Mouse (Mus musculus) monocyte, adult 5-6 weeks (primary cell): ENCODE measurements around the gene Pdk3. TPM values are rescaled to one million over a fixed set of nuclear protein-coding genes. Genes with fewer than 3 reads are reported as not detected.
A peak's percentile ranks its signal among the peaks of the same experiment; 100 is the strongest.

ENCODE experiments used
- ATAC-seq: fragments of 153-309, 156-312 bp; replicated peaks from 2 replicates; pipeline ENCODE4 v1.8.0; 2017; ENCODE audit warnings: mild to moderate bottlenecking; ENCODE audit not compliant: low TSS enrichment, insufficient number of reproducible peaks, severe bottlenecking, poor library complexity, low FRiP score
- total RNA-seq: library from RNA; stranded (forward); fragments of 200-1000, 200-491, 200-594 nt; gene quantifications from 3 replicates; pipeline ENCODE4 v1.2.3, GENCODE M21; 2017

Gene Pdk3
- 21.0 to 28.3 TPM (median 22.1 TPM) in 3 replicates for total RNA-seq

GRCm38 (mm10) chrX:93831561-93832336 is at the start of gene Pdk3:
TSS of gene Pdk3 (minus strand) at chrX:93832201.
- ATAC-seq, result peak; percentile 75

DNA sequence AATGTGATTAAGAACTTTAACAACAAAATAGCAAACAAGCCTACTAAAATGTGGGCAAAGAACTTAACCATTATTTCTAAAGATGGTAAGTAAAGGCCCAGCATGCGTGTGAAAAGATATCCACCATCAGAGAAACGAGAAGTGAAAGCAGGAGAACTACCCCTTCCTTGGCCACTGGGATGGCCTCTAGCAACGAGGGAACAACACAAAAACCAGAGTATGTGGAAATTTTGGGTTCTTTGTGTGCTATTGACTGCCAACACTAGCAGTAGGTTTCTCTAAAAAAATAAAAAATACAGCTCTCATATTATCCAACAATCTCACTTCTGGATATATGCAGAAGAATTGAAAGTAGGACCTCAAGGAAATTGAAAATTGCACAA is 45.6 kb upstream of the Pdk3 start:
- peak; percentile 61; the same call in 1 of the 2 replicates for ATAC-seq

DNA sequence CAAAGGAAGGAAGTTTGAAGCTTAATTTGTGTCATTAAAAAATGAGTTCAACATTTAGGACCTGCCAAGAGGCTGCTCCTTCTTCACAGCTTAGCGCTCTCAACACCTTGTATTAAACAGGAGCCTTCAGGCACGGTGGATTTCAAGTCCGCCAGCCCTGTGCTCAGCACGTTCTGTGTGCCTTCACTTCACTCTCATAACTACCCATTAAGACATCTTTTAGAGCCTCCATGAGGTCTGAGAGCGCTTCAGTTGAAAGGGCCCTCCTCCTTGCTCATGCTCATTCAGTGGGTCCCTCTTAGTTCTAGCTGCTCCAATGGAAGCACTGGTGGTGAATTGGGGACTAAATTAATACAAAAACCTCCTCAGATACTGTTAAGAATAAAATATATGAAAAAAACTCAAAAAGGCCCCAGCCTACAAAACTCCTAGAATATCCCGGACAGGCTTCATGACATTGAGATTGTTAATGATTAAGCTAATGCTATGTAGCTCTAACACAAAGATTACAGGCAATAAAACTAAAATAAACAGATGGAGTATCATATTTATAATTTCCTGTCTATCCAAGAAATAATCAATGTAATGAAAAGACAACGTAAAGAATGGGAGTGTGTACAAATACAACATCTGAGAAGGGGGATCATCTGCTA is 45.1 kb upstream of the Pdk3 start:
- no peak for ATAC-seq

GRCm38 (mm10) chrX:93863393-93863792 is 31.4 kb upstream of the Pdk3 start:
- ATAC-seq, result peak; percentile 61

DNA sequence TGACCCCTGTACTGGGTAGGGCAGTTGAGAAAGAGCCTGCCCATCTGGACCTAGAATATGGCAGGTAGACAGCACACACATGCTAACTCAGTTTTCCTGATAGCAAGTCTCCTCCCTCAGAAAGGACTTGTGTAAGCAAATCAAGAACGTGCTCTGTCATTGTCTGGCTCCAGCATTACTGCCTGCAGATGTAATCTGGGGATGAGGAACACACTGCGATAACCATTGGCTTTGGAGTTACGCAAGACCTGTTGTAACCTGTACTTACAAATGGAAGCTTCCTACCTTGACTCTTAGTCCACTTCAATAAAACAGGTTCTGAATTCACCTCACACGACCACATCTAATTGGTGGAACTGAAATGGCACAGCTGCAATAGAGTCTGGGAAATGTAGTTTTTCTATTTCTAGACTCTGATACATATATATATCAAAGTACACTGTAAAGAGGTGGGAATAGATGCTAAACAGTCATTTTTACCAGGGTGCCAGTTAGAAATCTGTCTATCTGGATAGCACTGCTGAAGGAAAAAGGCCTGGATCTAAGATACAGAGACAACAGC is 30.6 kb upstream of the Pdk3 start:
- ATAC-seq, result no peak

DNA sequence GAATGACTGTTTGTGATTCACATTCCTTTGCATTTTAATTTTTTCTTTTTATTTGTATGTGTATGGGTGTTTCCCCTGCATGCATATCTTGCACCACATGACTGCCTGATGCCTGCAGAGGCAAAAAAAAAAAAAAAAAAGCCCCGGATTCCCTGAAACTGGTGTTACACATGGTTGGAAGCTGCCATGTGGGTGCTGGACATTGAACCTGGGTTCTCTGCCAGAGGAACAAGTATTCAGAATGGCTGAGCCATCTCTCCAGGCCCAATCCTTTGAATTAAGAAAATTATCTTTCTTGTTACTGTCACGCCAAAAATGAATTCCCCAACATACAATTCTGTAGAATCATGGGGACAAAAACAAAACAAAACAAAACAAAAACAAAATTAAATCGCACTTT is 25.8 kb upstream of the Pdk3 start:
- no peak for ATAC-seq

- ATAC-seq, result no peak
These were observed 410 bp upstream of the Pdk3 start for GRCm38 (mm10) chrX:93832337-93832884.

DNA sequence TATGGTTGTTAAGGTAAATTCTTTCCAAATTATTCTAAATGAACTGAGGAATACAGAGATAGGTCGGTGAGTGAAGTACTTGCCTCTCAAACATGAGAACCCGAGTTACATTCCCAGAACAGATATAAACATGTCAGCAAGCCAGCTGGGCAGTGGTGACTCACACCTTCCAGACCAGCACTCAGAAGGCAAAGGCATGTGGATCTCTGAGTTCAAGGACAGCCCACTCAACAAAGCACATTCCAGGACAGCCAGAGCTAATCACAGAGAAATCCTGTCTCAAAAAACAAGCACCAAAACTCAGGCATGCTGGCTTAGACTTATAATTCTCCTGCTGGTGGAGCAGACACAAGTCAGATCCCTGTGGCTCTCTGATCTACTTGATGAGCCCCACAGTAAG is 6.2 kb downstream of the Pdk3 start:
- no peak for ATAC-seq

GRCm38 (mm10) chrX:93808040-93808439 is 24.0 kb downstream of the Pdk3 start:
- ATAC-seq, result no peak

DNA sequence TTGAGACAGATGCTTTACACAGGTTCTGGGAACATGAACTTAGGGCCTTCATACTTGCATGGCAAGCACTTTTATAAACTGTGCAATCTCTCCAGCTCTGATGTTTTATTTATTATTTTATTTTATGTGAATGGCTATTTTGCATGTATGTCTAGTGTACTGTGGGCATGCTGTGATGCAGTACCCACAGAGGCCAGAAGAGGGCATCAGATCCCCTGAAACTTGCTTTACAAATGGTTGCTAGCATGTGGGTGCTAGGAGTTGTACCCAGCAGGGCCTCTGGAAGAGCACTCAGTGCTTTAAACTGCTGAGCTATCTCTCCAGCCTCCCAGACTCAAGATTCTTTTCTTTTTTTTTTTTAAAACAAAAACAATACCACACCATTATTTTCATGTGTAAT is 38.8 kb downstream of the Pdk3 start:
- 0 out of 2 replicates have a peak, but pooled peaks have one; percentile 59 for ATAC-seq

- no peak for ATAC-seq
These were observed 42.4 kb downstream of the Pdk3 start for GRCm38 (mm10) chrX:93789562-93789961.

GRCm38 (mm10) chrX:93760770-93761169 is 71.2 kb downstream of the Pdk3 start:
- no peak for ATAC-seq

- ATAC-seq, result no peak
These were observed 75.0 kb downstream of the Pdk3 start for GRCm38 (mm10) chrX:93756867-93757455.

DNA sequence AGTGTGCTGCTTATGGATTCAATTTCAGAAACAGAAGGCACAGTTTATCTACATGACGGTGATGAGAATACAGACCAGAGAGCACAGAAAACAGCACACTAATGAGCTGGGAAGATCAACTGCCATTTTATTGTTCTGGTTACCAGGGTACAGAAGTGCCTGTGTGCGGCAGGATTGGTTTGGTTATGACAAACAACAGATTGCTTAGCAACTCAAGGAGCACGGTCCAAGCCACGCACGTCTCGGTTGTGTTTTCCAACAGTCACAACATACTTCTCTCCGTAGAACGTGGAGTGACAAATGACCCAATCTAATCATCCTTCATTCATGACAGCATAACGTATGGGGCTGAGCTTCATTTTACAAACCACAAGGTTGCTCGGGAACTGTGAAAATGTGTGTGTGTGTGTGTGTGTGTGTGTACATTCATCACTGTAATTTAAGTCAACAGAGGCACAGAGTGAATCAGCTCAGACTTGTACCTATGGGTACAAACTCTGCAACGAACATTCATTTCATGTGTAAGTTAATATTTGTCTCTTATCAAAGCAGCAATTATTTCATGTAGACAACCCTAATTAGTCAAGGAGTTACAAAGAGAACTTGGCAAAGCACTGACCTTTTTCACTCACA is 76.7 kb downstream of the Pdk3 start:
- no peak for ATAC-seq

DNA sequence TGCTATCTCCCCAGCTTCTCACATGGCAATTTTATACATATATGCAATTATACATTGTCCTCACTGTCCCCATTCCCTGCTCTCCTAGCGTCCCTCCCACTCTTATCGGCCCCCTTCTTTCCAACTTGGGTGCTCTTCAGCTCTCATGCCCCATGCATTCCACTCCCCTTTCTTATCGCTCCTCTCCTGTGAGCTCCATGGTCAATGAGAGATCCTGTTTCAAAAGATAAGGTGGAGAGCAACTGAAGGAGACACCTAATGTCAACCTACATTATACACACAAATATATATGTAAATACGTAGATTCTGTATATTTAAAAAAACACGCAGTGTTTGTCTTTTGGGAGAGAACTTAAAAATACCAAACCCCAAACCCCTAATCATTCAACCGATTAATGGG is 81.4 kb downstream of the Pdk3 start:
- no peak for ATAC-seq

GRCm38 (mm10) chrX:93749165-93749564 is 82.8 kb downstream of the Pdk3 start:
- no peak for ATAC-seq

GRCm38 (mm10) chrX:93732975-93733748 is 98.8 kb downstream of the Pdk3 start:
- ATAC-seq, result no peak

DNA sequence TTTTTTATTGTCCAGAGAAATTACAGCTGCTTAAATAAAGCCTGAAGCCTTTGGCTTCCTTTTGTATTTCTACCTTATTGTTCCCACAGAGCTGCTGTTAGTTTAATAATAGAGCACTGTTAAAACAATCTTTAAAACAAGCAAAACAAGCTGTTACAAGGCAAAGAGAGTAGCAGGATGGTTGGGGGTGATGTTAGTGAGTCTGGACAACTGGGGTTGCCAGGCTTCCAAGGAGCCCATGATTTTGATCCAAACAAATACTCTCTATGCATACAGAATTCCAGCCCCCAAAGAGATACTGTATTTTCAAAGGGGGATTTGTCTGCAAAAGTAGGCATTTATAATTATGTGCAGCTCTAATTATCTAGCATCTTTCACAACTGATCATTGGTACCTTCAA is 99.6 kb downstream of the Pdk3 start:
- no peak for ATAC-seq
